Mouse (Mus musculus): Measurements from ENCODE around the gene Lrrc46. TPM values are rescaled to one million over a fixed set of nuclear protein-coding genes. Genes with fewer than 3 reads are reported as not detected.

Gene Lrrc46
- polyA plus RNA-seq, 1 experiment: 1.1 TPM

DNA sequence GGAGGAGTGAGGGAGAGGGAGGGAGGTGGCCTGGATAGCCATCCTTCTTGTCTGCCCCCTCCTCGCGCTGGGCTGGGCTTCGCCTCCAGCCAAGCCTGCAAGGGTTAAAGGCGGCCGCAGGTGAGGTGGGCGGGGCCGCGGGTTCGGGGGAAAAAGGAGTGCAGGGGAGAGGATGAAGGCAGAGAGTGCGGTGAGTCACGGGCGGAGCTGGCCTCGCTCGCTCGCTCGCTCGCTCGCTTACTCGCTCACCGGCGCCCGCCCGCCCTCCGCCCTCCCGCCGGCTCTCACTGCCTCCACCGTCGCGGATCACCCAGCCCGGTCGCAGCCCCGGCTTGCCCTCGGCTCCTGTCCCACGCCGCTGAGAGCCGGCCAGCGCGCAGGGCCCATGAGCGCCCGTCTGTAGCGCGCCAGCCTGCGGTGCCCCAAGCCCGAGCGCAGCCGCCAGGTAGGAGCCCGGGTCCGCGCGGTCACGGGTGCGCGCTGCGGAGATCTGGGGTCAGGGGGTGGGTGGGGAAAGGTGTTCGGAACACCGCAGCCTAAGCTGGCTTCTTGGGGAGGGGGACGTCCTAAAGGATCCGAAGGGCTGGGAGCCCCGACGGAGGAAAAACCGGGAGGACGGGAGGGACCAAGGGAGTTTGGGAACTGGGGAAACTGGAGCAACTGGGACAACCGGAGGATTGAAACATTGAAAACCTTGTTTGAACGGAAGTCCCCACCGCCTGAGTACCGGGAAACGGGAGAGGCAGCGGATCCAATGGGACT, 22.4 kb downstream of the Lrrc46 start:
- TF ChIP-seq CTCF (IDR thresholded peaks at IDR 0.05; ENCODE audit: extremely low read depth, insufficient read depth, low read length): no peak
- no peak for TF ChIP-seq POLR2A (IDR thresholded peaks at IDR 0.05; ENCODE audit: extremely low read depth, insufficient read depth, low read length)
- Histone ChIP-seq H3K27ac (ENCODE audit: insufficient read depth, low read length) (no peak overlapping the region), H3K4me3 (ENCODE audit: insufficient read depth, low read length) (no peak overlapping the region), H3K4me1 (ENCODE audit: control insufficient read depth, insufficient read depth, low read length) (no peaks in the 10 kb centered on the region)

DNA sequence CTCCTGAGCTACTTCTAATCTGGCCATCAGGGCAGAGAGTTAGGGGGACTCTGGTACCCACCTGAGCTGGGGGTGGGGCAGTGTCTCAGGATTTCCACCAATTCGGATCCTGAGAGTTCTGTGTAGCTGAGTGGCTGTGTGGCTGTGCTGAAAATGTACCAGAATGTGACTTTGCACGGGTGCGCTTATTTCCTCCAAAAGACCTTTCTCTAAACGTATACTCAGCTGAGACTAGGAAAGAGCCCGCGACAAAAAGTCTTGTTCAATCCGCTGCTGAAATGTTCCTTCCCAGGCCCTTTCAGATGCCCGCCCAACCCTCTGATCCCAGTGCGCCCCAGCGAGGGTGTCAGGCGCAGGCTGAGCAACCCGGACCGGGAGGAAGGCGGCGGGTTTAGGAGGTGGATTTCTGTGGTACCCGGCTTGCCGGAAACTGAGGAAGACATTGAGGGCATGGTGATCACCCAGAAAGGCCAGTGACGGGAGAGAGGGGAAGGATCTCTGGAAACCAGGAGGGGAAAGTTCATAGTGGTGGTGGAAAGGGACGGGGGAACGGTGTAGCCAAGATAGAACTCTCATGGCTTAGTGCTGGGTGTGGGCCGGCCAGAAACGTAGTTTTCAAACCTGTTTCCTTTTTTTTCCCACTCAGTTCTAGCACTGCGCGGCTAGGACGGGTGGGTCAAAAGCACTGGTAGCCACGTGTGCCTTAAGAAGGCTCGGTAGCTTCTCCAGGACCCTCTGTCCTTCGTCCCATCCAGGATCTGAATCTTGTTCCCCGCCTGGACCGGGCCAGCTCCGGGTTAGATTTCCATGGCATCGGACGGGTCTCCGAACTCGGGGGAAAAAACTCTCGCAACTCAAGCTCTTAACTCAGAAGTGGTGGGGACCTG, 23.3 kb downstream of the Lrrc46 start:
- Histone ChIP-seq H3K27ac (ENCODE audit: insufficient read depth, low read length) (no peak overlapping the region), H3K4me1 (ENCODE audit: control insufficient read depth, insufficient read depth, low read length) (no peaks in the 10 kb centered on the region), H3K4me3 (ENCODE audit: insufficient read depth, low read length) (no peak overlapping the region)
- no peak for TF ChIP-seq POLR2A (IDR thresholded peaks at IDR 0.05; ENCODE audit: extremely low read depth, insufficient read depth, low read length)

DNA sequence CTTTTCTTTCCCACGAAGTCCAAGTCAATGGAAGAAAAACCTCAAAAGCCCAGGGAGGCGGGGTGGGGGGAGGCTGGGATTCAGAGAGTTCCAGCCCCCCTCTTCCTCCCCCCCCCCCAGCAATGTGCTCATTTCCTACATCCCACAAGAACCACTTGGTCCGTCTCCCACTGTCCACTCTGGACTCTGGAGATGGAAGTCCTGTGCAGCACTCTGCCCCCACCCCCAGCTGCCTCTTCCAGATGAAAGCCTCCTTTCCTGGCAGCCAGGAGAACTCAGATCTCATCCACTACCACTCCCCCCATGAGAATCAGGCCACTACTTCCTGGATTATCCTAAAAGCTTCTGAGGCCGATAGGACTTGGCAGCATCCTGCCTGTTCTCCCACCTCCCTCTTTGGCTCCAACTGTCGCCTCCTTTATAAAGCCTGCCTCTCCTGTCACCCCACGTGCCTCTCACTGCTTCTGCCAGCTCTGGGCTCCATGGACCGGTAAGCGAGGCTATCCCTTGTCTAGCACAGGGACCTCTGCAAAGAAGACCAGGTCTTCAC, 28.0 kb downstream of the Lrrc46 start, which contains the start of gene Sp6:
TSS of gene Sp6 (plus strand) at position 274 of the 550 bp plus-strand sequence.
- no peaks in the 10 kb centered on the region for H3K4me1 ChIP-seq (ENCODE audit: control insufficient read depth, insufficient read depth, low read length)
- TF ChIP-seq CTCF (IDR thresholded peaks at IDR 0.05; ENCODE audit: extremely low read depth, insufficient read depth, low read length) (no peak), POLR2A (IDR thresholded peaks at IDR 0.05; ENCODE audit: extremely low read depth, insufficient read depth, low read length) (no peak)
- no peak within 1 kb of the TSS for H3K4me3 ChIP-seq (ENCODE audit: insufficient read depth, low read length)
- H3K27ac ChIP-seq (ENCODE audit: insufficient read depth, low read length): no peak within 1 kb of the TSS

DNA sequence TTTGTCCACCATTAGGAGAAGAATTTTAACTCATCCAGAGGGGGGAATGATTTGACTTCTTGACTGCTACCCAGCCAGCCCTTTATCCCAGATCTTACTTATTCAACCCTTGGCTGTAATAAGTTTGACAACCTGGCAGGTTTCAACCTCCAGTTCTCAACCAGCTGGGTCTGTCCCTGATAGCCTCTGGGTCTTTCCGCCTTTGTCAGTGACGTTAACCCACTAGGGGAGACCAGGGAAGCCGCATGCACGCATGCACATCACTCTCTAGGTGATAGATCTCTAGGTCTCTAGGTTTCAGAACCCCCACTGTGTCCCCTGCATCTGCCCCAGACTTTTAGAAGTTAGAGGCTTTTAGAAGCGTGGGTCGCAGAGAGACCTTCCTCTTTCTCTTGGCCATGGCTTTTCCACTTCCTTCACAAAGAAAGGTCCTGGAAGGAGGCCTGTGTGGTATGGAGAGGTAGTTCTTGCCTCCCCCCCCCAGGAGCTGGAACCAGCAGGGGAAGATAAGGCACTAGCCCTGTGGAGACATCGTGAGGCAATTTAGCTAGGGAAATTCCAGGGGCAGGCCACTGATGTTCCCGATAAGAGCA, 31.9 kb downstream of the Lrrc46 start:
- TF ChIP-seq CTCF (IDR thresholded peaks at IDR 0.05; ENCODE audit: extremely low read depth, insufficient read depth, low read length): no peak
- no peak for TF ChIP-seq POLR2A (IDR thresholded peaks at IDR 0.05; ENCODE audit: extremely low read depth, insufficient read depth, low read length)
- no peaks in the 10 kb centered on the region for H3K4me1 ChIP-seq (ENCODE audit: control insufficient read depth, insufficient read depth, low read length)
- H3K4me3 ChIP-seq (ENCODE audit: insufficient read depth, low read length): no peak overlapping the region
- no peak overlapping the region for H3K27ac ChIP-seq (ENCODE audit: insufficient read depth, low read length)

DNA sequence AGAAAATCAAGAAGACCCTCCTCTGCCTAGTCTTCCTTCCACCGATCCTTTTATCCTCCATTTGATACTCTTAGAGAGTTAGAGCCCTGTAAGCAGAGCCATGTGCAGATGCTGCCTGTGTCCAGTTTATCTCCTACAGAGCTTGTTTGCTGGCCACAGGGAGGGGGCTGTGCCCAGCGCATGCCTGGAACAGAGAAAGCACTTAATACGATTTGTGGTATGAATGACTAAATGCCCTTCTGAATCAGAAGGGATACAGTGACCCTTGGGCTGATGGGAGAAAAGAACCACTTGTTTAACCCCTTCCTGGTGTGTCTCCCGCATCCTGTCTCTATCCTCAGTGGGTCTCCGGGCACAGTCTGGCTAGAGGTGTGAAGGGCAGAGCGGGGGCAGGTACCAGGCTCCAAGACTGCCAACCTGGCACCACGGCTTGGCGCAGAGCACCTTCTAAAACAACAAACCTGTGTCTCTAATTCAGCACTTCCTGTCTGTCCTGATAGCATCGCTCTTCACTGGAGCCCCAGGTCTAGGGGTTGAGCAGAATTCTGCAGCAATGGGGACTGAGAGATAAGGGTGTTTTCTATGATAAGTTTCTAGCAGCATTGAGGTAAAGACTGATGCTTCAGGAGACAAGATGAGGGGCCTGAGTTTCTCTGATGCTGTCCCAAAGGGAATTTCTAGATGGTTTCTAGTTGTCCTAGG, 34.0 kb downstream of the Lrrc46 start:
- H3K4me1 ChIP-seq (ENCODE audit: control insufficient read depth, insufficient read depth, low read length): no peaks in the 10 kb centered on the region
- no peak for TF ChIP-seq POLR2A (IDR thresholded peaks at IDR 0.05; ENCODE audit: extremely low read depth, insufficient read depth, low read length)
- TF ChIP-seq CTCF (IDR thresholded peaks at IDR 0.05; ENCODE audit: extremely low read depth, insufficient read depth, low read length): no peak
- no peak overlapping the region for H3K27ac ChIP-seq (ENCODE audit: insufficient read depth, low read length)
- H3K4me3 ChIP-seq (ENCODE audit: insufficient read depth, low read length): no peak overlapping the region

DNA sequence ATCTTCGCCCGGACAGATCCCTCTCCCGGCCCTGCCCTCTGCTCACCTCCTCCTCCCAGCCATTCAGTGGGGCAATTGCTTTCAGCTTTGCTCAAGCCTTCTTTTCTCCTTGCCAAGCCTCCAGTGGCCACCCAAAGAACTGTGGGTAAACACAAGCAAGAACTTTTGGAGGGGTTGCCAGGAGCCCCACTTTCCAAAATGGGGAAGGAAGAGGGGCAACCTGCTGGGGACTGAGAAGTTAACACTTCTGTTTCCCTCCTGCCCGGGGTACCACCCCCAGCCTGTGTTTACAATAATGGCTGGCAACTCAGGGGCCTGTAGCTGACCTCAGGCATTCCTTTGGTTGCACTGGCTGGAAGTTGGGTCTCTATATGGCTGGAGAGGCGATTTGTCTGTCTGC, 38.0 kb downstream of the Lrrc46 start:
- TF ChIP-seq POLR2A (IDR thresholded peaks at IDR 0.05; ENCODE audit: extremely low read depth, insufficient read depth, low read length): no peak
- no peak for TF ChIP-seq CTCF (IDR thresholded peaks at IDR 0.05; ENCODE audit: extremely low read depth, insufficient read depth, low read length)
- no peak overlapping the region for H3K27ac ChIP-seq (ENCODE audit: insufficient read depth, low read length)

DNA sequence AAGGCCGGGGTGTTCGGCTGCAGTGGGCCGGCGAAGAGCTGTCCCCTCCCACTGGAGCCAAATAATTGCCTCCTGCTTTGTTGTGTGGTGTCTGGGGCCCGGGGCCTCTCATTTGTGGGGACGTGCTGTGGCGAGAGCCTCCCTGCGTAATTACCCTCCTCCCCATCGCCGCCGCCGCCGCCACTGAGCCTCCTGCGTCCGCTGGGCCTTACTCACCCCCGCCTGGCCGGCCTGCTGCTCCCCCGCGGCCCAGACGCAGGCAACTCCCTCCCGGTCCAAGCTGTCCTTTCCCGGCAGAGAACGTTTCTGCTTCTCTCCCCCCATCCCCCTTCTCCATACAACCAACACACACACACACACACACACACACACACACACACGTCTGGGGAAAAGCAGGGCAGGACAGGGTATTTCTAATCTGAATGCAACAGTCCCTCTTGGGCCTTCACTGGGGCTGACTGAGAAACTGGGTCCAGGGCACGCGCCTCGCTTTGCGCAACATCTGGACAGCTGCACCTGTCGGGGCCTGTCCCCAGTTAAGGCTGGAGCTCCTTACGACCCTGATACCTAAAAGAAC, 43.7 kb downstream of the Lrrc46 start:
- no peak overlapping the region for H3K4me3 ChIP-seq (ENCODE audit: insufficient read depth, low read length)
- no peak for TF ChIP-seq POLR2A (IDR thresholded peaks at IDR 0.05; ENCODE audit: extremely low read depth, insufficient read depth, low read length)
- no peak for TF ChIP-seq CTCF (IDR thresholded peaks at IDR 0.05; ENCODE audit: extremely low read depth, insufficient read depth, low read length)
- no peak overlapping the region for H3K27ac ChIP-seq (ENCODE audit: insufficient read depth, low read length)
- H3K4me1 ChIP-seq (ENCODE audit: control insufficient read depth, insufficient read depth, low read length): no peaks in the 10 kb centered on the region

More for the DNA sequence above, 38.0 kb downstream of the Lrrc46 start:
- H3K4me3 ChIP-seq (ENCODE audit: insufficient read depth, low read length): no peak overlapping the region
- H3K4me1 ChIP-seq (ENCODE audit: control insufficient read depth, insufficient read depth, low read length): no peaks in the 10 kb centered on the region

DNA sequence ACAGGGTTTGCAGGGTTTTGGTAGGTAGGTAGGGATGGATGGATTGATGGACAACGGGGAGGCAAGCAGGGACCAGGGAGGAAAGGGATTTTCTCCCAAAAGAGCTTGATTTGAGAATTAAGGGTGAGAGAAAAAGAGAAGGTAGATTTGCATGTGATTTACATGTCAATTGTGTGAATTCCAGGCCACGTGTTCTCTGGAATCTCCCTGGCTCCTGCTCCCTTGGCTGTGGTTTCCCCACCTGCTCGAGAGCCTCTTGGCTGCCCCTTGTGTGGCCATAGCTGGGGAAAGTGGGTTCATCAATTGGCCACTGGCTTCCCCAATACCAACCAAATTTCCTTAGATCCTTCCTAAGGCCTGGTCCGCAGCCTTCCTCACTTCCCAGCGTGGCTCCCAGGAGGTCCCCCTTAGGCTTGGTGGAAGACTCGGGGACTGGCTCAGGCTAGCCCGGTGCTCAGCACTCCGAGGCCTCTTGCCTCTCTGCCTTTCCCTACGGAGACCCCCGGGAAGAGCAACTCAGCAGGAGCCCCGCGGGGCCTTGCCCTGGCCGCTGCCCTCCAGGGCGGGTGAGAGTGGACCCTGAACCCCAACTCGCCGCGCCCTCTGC, 44.3 kb downstream of the Lrrc46 start:
- Histone ChIP-seq H3K27ac (ENCODE audit: insufficient read depth, low read length) (no peak overlapping the region), H3K4me1 (ENCODE audit: control insufficient read depth, insufficient read depth, low read length) (no peaks in the 10 kb centered on the region), H3K4me3 (ENCODE audit: insufficient read depth, low read length) (no peak overlapping the region)
- TF ChIP-seq CTCF (IDR thresholded peaks at IDR 0.05; ENCODE audit: extremely low read depth, insufficient read depth, low read length) (no peak), POLR2A (IDR thresholded peaks at IDR 0.05; ENCODE audit: extremely low read depth, insufficient read depth, low read length) (no peak)
